Mouse (Mus musculus): Measurements from ENCODE around the gene Aktip.

Aktip gene

DNA sequence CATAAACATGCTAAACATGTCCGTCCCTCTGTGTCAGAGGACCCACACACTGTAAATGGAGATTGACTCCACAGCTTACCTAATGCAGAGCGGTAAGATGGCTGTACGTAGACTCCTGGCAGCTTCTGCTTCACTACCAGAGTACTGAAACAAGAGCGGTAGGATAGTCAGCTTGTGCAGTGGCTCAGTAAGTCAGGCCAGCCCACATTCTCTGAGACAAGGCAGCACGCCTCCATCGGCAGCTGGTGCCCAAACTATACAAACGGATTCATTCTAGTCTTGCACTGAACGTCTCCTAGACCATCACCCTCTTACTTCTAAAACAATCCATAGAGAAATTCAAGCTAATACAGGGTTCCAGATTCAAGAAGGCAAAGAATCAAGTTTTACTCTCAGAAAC lies 73.0 kb downstream of the Aktip start:
- no peak for DNase-seq (ENCODE audit: low spot score in 2 of 2)

DNA sequence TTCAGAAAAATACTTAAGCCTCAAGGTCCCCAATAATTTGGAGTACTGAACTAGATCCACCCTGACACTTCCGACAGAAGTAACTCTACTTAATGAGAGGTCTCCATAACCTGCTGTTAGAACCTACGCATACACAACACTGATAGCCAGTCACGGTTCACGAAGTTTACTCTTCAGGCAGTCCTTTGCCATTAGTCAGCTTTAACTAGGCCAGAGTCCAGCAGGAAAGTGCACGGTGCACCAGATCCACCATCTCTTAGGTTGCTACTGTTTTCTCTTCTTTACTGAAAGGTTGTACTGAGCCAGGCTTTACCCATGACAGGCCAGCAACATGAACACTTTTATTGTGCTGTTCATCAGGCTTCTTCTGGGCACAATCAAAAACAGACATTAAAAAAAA lies 75.5 kb downstream of the Aktip start:
- no peak for DNase-seq (ENCODE audit: low spot score in 2 of 2)

DNA sequence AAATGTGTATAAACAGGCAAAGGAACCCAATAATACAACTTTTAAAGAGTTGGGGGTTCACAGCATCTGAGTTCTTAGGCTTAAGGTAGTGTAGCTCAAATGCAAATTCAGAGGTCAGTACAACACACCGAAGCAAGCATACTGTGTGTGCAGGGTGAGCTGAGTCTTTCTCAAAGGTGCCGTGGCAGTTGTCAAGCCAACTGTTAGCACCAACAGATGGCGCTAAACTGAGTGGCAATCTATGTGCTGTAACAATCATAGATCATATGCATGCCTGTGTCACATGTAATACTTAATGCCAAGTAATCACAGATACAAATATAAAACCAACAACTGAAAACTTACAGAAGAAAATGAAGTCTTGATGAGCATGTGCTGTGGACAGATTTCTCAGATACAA lies 81.6 kb downstream of the Aktip start:
- DNase-seq (ENCODE audit: low spot score in 2 of 2) = no peak

DNA sequence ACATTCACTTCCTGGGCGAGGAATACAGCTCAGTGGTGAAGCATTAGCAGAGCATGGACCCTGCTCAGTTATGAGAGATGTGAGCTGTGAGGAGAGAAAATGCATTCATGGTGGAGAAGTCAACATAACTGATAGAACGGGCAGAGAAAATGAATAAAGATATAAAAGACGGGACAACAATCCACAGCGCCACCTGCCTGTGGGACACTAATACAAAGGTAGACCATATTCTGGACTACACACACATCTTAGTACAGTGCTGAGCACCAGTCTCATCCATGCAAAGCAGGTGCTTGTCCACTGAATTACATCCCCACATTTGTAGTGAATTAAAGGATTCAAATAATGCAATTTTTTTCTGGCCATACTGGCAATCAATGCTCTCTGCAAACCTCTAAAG lies 82.2 kb downstream of the Aktip start:
- DNase-seq (ENCODE audit: low spot score in 2 of 2) = no peak

DNA sequence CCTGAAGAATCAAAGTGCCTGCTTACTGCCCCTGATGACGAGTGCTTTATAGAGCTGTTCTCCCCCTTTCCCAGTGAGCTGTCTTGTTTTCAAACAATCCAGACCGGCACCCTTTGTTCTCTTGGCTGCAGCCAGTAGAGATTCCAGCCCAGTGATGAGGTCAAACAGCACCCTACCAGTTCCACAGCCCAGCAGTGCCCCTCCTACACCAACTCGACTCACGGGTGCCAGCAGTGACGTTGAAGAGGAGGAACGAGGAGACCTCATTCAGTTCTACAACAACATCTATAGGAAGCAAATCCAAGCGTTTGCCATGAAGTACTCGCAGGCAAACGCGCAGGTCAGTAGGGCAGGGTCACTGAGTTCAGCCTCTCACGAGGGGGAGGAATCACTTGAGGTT lies 84.9 kb downstream of the Aktip start:
- DNase-seq (ENCODE audit: low spot score in 2 of 2) = no peak

DNA sequence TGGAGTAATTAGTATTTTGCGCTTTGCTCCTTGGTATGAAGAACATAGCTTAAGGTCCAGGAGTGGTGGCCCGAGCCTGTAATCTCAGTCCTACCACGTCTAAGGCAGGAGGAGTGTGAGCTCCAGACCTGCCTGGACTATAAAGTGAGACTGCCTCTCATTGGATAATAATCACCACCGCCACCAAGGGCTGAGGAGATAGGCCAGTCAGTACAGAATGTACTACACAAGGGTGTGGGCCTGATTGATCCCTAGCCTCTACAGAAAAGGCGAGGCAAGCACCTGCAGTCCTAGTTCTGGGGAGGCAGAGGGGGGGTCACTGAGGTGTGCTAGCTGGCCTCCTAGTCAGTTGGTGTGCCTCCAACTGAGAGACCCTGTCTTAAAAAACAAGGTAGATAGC lies 85.3 kb downstream of the Aktip start:
- DNase-seq (ENCODE audit: low spot score in 2 of 2) = no peak

DNA sequence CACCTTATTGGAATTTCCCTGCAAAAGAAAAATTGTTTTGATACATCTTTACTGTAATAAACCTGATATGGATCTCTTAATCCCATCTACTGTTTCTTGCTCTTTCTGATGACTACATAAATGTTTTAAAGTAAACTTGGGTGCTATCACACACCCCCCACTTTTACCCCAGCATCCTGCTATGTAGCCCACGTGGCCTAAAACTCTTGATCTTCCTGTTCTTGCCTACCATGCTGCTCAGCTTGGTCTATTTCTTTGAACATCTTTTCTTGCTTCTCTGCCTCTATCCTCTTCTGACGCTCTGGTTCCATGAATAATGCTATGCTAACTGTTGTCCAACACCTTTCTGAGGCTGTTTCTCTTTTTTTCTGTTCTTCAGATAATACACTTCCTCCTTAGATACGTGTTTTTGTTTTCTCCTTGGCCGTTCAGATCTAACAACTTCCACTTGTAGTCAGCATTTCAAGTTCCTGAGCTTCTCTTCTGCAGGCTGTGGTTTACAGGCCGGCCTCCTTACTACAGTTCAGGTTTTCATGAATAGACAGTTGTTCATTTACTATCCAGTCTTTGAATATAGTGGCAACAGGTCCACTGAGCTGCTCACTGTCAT lies 87.8 kb downstream of the Aktip start:
- no peak for DNase-seq (ENCODE audit: low spot score in 2 of 2)

DNA sequence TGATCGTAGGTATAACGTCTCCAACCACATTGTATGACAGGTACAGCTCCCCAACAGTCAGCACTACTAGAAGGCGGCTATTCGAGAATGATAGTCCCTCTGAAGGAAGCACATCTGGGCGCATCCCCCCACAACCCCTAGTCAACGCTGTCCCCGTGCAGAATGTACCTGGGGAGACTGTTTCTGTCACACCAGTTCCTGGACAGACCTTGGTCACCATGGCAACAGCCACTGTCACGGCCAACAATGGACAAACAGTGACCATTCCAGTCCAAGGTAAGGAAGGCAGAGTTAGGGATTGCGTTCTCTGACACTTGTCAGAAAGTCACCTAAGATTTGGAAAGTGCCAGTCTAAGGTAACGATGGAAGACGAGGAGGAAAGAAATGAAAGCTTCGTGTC lies 93.5 kb downstream of the Aktip start:
- DNase-seq (ENCODE audit: low spot score in 2 of 2) = no peak

DNA sequence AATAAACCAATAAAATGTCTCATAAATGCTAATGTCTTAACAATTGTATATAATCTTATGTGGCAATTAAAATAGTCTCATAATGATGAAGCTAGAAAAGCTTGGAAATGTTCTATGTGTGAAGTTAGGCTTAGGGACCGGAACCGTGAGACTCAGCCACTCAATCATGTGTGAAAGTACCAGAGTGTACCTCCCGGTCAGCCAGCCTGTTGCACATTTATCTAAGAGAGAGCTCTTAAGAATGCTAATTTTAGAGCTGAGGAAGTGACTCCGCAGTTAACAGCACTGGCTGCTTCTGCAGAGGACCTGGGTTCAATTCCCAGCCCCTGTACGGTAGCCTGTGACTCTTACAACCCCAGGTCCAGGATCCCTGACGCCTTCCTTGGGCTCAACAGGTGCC lies 101.7 kb downstream of the Aktip start:
- DNase-seq (ENCODE audit: low spot score in 2 of 2) = no peak

DNA sequence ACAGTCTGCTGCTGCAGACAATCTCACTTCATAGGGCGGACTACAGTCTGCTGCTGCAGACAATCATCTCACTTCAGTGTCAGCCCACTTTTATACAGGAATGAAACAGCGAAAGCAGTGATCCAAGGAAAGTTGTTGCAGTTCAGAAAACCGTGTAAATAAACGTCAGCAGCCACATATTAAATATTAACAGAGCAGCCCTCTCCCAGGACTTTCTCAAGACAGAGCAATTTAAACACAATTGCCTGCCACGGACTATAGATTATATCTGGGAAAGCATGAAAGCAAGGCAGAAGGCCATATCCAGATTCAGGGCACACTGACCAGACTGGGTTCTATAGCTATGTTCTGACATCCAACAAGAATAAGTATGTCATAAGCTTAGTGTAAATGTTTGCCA lies 105.6 kb downstream of the Aktip start:
- DNase-seq (ENCODE audit: low spot score in 2 of 2) = no peak

DNA sequence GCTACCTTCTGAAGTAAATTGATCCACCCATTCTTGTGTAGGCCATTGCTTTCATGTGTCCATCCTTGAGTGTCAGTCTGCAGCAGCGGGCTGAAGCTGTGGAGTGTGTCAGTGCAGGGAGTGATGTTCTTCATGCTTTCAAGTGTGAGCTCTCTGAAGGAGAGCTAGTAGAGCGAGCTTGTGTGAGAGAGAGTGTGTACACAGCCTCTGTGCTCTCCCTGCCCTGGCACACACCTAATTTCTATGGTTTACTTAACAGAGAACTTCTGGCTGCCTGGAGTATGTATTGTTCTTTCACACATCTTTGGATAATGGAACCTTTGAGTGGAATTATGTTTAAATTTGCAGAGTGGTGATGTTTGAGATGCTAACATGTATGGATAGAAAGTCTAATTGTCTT lies 110.2 kb downstream of the Aktip start:
- no peak for DNase-seq (ENCODE audit: low spot score in 2 of 2)

DNA sequence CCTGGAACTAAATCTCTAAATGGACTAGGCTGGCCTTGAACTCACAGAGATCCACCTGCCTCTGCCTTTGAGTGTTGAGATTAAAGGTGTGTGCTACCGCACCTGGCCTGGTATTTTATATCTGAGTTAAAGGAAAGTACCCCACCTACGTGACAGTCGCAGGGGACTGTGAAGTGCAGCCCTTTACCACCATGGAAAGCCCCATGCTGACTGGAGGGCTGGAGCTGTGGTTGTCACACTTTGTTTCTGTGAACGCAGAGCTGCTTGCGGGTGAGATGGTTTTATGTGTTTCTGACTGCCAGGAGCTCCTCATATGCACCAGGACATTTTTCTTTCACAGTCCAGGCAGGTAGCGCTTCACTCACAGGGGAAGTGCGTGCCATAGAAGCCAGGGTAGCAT lies 111.3 kb downstream of the Aktip start:
- no peak for DNase-seq (ENCODE audit: low spot score in 2 of 2)

DNA sequence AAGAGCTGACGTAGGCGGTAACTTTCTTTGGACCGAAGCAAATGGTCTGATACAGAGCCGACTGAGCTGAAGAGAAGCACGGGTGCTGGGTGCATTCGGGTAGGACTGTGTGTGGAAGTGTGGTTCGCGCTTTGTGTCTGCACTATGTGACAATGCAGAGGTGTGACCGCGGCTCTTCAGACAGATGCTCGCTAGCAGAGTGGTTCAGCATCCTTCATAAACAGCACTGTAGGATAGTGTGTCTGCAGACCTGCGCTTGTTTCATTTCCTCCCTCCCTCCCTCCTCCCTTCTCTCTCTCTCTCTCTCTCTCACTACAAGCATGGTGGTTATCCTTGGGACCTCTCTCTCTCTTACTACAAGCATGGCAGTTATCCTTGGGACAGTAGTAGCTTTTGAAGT lies 117.3 kb downstream of the Aktip start:
- no peak for DNase-seq (ENCODE audit: low spot score in 2 of 2)

DNA sequence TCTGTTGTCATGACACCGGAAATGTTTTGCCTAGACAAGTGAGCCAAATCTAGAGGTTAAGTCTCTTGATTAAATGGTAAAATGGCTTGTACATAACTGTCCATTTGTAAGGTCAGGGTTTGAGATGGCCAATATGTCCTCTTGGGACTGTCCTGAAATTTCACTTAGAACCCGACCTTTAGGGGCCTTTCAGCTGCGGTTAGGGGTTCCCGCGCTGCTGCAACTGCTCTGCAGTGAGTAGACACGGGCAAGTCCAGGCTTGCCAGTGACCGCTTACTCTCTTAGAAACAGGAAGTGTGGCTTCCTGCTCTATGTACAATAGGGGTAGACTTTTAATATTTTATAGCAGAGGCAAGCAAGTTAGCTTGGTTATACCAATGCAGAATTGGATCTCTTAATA lies 117.9 kb downstream of the Aktip start:
- DNase-seq (ENCODE audit: low spot score in 2 of 2) = no peak

DNA sequence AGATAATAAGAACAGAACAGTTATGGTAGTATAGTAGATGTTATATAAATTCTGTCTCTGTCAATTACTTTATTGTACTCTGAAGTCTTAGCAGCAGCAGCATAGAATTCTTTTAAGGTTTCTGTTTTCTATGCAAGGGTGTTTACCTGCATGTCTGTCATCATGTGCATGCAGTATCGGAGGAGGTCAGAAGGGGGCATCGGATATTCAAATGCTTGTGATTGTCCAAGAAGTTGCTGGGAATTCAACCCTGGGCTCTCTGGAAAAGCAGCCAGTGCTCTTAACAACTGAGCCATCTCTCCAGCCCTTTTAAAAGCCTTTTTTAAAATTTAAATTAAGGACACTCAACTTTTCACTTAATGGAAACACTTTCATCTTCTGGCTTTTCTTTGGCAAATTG lies 120.1 kb downstream of the Aktip start:
- DNase-seq (ENCODE audit: low spot score in 2 of 2) = no peak

DNA sequence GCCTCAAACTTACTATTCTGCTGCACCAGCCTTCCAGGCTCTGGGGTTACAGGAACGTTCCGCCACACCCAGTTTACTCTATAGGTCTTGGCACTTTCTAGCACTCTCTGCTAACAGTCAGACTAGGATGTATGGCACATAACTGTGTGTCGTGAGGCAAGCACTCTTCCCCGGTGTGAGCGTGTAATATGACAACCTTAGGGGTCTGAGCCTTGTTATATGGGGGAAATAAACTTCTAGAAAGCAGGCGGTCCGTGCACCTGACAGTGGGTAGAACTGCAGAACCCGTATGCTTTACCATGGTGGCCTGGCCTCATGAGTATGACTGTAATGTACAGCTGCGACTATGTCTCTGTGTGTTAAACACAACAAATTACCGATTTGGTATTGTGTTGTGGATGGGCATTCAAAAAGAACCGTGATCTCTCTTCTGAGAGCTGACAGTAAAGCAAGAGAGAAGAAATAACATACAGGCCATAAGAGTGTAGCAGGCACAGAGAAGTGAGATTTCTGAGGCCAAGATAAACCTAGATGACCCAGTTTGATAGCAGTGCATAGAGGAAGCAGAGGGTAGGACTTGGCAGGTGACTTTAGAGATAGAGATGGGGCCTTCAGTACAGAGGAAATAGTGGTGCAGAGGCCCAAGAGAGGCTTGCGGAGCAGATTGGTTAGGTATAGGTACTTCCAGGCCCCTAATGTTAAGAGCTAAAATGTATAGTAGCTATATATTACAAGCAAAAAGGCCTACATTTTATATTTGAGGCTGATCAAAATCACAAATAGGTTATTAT lies 122.5 kb downstream of the Aktip start:
- no peak for DNase-seq (ENCODE audit: low spot score in 2 of 2)

DNA sequence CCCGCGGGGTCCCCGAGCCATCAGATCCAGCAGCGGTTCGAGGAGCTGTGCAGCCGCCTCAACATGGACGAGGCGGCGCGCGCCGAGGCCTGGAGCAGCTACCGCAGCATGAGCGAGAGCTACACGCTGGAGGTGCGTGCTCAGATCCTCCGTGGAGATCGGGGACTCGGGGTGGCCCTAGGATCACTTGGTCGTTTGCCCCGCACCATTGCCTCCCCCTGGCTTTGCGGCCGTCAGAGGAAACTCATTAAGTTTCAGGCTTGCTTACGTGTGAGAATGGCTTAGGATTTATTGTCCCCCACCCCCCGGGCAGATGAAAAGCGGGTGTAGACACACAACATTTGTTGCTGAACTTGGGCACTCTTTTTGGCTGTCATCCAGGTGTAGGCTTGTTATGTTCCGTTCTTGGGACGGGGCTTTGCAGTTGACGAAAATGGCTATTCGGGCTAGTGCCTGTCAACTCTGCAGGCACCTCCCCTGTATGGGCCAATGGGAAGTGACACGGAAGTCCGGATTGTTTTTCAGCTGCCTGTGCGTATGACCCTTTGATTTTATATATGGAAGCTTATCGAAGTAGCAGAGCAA lies 129.4 kb downstream of the Aktip start:
- peak; percentile 71 to 83 for DNase-seq (ENCODE audit: low spot score in 2 of 2)

DNA sequence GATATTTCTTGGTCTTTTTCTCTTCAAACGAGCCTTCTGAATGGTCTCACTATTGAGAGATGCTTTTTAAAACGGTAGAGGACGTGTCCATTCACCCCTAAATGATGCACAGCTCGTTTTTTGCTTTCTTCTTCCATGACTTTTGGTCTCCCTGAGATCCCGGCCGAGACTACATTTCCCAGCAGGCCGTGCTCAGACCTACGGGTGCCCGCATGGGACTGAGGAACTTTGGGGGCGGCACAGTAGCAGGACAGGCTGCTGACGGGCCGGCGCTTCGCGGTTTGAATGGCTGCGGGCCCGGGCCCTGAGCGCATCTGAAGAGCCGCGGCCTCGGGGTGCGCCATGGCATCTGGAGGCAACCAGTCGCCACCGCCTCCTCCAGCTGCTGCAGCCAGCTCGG lies 129.9 kb downstream of the Aktip start, which contains the start of gene Rbl2:
TSS of gene Rbl2 (plus strand) at position 224 of the 400 bp plus-strand sequence.
- DNase-seq (ENCODE audit: low spot score in 2 of 2) = peak; percentile 89 to 93

DNA sequence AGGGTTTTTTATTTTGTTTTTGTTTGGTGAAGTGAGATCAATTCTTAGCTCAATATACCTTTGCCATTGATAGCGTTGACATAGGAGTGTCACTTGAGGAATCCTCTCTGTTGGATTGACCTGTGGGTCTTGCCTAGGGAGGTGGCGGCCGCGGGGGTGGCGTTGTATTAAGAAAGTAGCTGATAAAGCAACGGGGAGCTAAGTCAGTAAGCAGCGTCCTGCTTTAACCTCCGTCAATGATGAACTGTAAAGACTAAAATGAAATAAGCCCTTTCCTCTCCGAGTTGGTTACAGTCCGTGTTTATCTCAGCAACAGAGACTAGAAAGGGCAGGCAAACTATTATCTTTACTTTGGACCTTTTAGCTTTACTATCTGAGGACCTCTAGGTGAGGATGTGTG lies 130.4 kb downstream of the Aktip start:
- DNase-seq (ENCODE audit: low spot score in 2 of 2) = peak in 1 of 2 experiments; percentile 69

DNA sequence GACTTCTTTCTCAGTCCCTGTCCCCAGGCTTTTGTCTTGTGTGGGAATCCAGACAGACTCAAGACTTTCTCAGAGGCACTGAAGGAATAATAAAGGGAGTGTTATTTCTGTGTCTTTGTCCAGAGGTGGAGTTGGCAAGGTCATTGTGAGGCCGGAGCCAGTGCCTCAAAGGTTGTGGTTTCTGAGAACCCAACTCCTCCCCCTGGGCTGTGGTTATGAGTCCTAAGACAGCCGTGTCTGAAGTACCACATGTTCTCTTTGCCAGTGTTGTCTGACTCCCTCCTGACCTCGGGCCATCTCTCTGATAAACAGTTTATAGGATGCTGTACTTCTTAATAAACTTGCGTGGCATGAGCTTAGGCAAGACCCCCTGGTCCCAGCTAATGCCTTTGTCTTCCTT lies 134.6 kb downstream of the Aktip start:
- DNase-seq (ENCODE audit: low spot score in 2 of 2) = no peak
